Mouse (Mus musculus) neural tube, embryonic 11.5 days (tissue): ENCODE measurements around the gene Mefv. TPM values are rescaled to one million over a fixed set of nuclear protein-coding genes. Genes with fewer than 3 reads are reported as not detected.
"Not testable (repeated sequence)": the region's sequence is repeated elsewhere in the genome, so short reads cannot be mapped to it uniquely, and the experiment has no call there.

Source experiments
- ATAC-seq: fragments of 200-750 bp; cut with Nextera tagmentation; 2 replicates; pipeline ENCODE4 v1.8.0; 2017; ENCODE audit warnings: moderate number of reproducible peaks, mild to moderate bottlenecking, moderate TSS enrichment, moderate library complexity; ENCODE audit not compliant: insufficient read depth, low FRiP score, low TSS enrichment
- DNase-seq: peaks from one replicate; pipeline ENCODE4 v3.0.0-alpha.2; 2015; ENCODE audit warnings: low spot score
- H3K27ac ChIP-seq: fragments of 300-500 bp; sonication (generic); 2 replicates; pipeline ENCODE4 v1.5.1; 2014; ENCODE audit warnings: low read depth, mild to moderate bottlenecking, low read length
- H3K27me3 ChIP-seq: fragments of 300-500 bp; sonication (generic); 2 replicates; pipeline ENCODE4 v1.6.1; 2014; ENCODE audit warnings: mild to moderate bottlenecking, low read length, mixed read lengths; ENCODE audit not compliant: control insufficient read depth, insufficient read depth
- H3K36me3 ChIP-seq: fragments of 300-500 bp; sonication (generic); 2 replicates; pipeline ENCODE4 v1.6.1; 2014; ENCODE audit warnings: mild to moderate bottlenecking, low read length, moderate library complexity, mixed read lengths; ENCODE audit not compliant: control insufficient read depth, insufficient read depth
- H3K4me1 ChIP-seq: fragments of 300-500 bp; sonication (generic); 2 replicates; pipeline ENCODE4 v1.6.1; 2014; ENCODE audit warnings: low read length, mixed read lengths; ENCODE audit not compliant: control insufficient read depth, insufficient read depth
- H3K4me2 ChIP-seq: fragments of 300-500 bp; sonication (generic); 2 replicates; pipeline ENCODE4 v1.6.1; 2014; ENCODE audit warnings: low read depth, mild to moderate bottlenecking, moderate library complexity
- H3K4me3 ChIP-seq: fragments of 300-500 bp; sonication (generic); 2 replicates; pipeline ENCODE4 v1.5.1; 2014; ENCODE audit warnings: low read depth, low read length
- H3K9ac ChIP-seq: fragments of 300-500 bp; sonication (generic); 2 replicates; pipeline ENCODE4 v1.6.1; 2014; ENCODE audit warnings: mild to moderate bottlenecking, low read length
- H3K9me3 ChIP-seq: fragments of 300-500 bp; sonication (generic); 2 replicates; pipeline ENCODE4 v1.6.1; 2016; ENCODE audit warnings: low read length; ENCODE audit not compliant: control insufficient read depth
- WGBS: fragments of 180-500 bp; shearing (Covaris S2); extraction: QIAGEN DNeasy Blood & Tissue Kit; methylation state at CpG from one replicate; pipeline ENCODE4 v1.1.7; 2014; 5-methylcytosine and 5-hydroxymethylcytosine counted together
- polyA plus RNA-seq: library from polyadenylated mRNA; unstranded; fragments of >200 nt; fragmentation: Nextera tagmentation; extraction: Ambion mirVana; gene quantifications from 2 replicates; pipeline ENCODE4 v1.2.1, GENCODE M21; 2014

The Mefv gene
- polyA plus RNA-seq, 1 experiment from 2014 or later, result 0.07 TPM

- ATAC-seq, result no peak
- Histone ChIP-seq H3K4me2 (no peak overlapping the region), H3K9me3 (no peaks in the 10 kb centered on the region), H3K4me3 (no peak overlapping the region), H3K4me1 (no peaks in the 10 kb centered on the region), H3K9ac (no peak overlapping the region), H3K27ac (no peak overlapping the region), H3K36me3 (no peaks in the 10 kb centered on the region), H3K27me3 (no peaks in the 10 kb centered on the region)
- no peak for DNase-seq
- WGBS, result 79% methylated on average over 6 of the region's 6 CpGs
These were observed 10.3 kb upstream of the Mefv start for GRCm38 (mm10) chr16:3727980-3728720.

DNA sequence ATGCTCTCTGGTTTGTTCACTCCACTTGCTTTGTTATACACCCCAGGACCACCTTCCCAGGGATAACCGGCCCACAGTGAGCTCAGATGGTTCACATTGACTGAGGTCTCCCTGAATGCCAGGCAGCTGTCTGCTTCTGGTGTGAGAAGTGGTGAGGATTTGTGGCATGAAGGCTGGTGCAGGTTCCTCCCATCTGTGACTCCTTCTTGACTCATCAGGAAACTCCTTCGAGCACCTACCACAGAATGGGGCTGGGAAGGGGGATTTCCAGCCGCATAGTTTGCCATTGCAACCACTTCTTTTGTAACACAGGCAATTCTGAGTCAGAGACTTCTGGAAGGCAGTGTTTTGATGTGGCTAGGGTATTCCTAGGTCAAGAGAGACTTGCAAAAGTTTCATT lies 5.3 kb upstream of the Mefv start:
- no peaks in the 10 kb centered on the region for H3K27me3 ChIP-seq
- no peaks in the 10 kb centered on the region for H3K36me3 ChIP-seq
- WGBS, result 73% methylated on average over 3 of the region's 3 CpGs
- no peaks in the 10 kb centered on the region for H3K9me3 ChIP-seq
- H3K4me1 ChIP-seq, result no peaks in the 10 kb centered on the region
- ATAC-seq, result no peak
- no peak overlapping the region for H3K4me3 ChIP-seq
- no peak overlapping the region for H3K4me2 ChIP-seq
- no peak overlapping the region for H3K27ac ChIP-seq
- no peak for DNase-seq
- H3K9ac ChIP-seq, result no peak overlapping the region

GRCm38 (mm10) chr16:3714731-3715130 lies 3.2 kb downstream of the Mefv start:
- no peaks in the 10 kb centered on the region for H3K4me1 ChIP-seq
- H3K36me3 ChIP-seq, result no peaks in the 10 kb centered on the region
- H3K4me2 ChIP-seq, result no peak overlapping the region
- no peak for DNase-seq
- 96% methylated on average over 2 of the region's 2 CpGs for WGBS
- H3K4me3 ChIP-seq, result no peak overlapping the region
- ATAC-seq, result no peak
- H3K27me3 ChIP-seq, result no peaks in the 10 kb centered on the region
- H3K9me3 ChIP-seq, result no peaks in the 10 kb centered on the region
- H3K27ac ChIP-seq, result no peak overlapping the region
- H3K9ac ChIP-seq, result no peak overlapping the region

DNA sequence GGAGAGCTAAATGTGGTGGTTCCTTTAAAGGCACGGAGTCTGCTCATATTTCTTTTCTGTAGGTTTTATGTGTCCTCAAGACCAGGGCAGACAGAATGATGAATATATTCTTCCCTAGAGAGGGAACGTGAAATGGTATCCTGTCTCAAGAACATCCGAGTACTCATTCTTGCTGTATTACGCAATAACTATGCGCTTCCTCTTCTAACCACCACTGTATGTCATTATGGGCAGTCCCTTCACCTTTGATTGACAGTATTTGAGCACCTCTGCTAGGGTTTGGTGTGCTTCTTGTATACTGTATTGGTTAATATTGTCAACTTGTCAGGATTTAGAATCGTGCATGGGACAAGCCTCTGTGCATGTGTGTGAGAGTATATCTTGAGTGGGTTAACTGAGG lies 11.2 kb downstream of the Mefv start:
- no peak for DNase-seq
- no peaks in the 10 kb centered on the region for H3K36me3 ChIP-seq
- 88% methylated on average over 6 of the region's 6 CpGs for WGBS
- no peak overlapping the region for H3K9ac ChIP-seq
- no peaks in the 10 kb centered on the region for H3K4me1 ChIP-seq
- no peaks in the 10 kb centered on the region for H3K27me3 ChIP-seq
- no peak overlapping the region for H3K4me2 ChIP-seq
- no peaks in the 10 kb centered on the region for H3K9me3 ChIP-seq
- no peak overlapping the region for H3K27ac ChIP-seq
- no peak overlapping the region for H3K4me3 ChIP-seq
- ATAC-seq, result no peak

DNA sequence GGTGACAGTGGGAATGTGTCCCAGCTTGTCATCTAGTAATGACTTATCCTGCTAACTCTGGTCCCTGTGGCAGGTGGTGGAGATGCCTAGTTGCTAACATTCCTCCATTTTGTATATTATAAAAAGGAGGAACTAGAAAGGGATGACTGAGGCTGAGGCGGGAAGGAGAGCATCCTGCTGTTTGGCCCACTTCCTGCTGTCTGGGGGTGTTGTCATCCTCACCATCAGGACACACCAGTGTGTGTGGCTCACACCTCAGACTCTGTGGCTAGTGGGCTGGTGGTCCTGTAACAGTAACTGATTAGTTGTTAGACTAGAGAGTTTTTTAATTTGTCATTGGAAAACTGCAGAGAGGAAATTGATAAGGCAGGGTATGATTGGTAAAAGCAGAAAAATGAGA lies 17.0 kb downstream of the Mefv start:
- no peak for ATAC-seq
- no peaks in the 10 kb centered on the region for H3K36me3 ChIP-seq
- no peaks in the 10 kb centered on the region for H3K4me1 ChIP-seq
- H3K27ac ChIP-seq, result no peak overlapping the region
- no peaks in the 10 kb centered on the region for H3K27me3 ChIP-seq
- 78% methylated on average over 1 of the region's 1 CpGs for WGBS
- no peaks in the 10 kb centered on the region for H3K9me3 ChIP-seq
- no peak overlapping the region for H3K9ac ChIP-seq
- DNase-seq, result no peak
- H3K4me2 ChIP-seq, result no peak overlapping the region
- no peak overlapping the region for H3K4me3 ChIP-seq

DNA sequence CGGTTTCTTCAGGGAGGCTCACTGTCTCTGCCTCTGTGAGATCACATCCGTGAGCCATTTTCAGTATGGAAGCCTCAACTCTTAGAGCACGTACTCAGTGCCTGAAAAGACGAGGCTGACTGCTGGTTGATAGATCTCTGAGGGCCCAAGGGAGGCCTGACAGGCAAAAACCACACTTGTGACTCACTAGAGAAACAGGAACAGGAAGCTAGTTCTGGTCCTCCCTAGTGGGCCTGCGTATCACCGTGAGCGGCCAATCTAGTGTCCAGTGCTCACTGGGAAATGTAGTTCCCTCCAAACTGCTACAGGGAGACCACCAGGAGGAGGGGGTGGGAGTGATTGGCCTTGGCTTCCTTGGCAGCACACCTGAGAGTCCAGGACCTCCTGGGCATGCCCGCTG lies 18.6 kb downstream of the Mefv start:
- no peaks in the 10 kb centered on the region for H3K9me3 ChIP-seq
- H3K27ac ChIP-seq, result no peak overlapping the region
- H3K9ac ChIP-seq, result no peak overlapping the region
- 86% methylated on average over 8 of the region's 8 CpGs for WGBS
- H3K4me3 ChIP-seq, result no peak overlapping the region
- H3K4me2 ChIP-seq, result no peak overlapping the region
- H3K27me3 ChIP-seq, result no peaks in the 10 kb centered on the region
- no peak for ATAC-seq
- no peak for DNase-seq
- no peaks in the 10 kb centered on the region for H3K4me1 ChIP-seq
- H3K36me3 ChIP-seq, result no peaks in the 10 kb centered on the region

DNA sequence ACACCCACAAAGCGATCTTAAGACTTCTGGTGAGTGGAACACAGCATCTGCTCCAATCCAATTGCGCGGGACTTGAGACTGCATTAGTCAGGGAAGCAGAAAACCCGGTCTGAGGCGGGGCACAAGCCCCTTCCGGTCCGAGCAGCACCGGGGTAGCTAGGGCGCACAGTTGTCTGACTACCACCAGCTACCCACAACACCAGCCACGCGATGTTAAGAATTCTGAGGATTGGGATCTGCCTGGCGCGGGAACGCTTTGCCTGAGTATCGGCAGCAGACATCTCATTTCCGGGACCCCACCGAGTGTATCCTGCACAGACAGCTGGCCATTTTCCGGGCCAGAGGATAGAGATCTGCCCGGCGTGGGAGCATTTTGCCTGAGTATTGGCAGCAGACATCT lies 28.3 kb downstream of the Mefv start:
- not testable (repeated sequence) for H3K4me1 ChIP-seq, H3K27ac ChIP-seq, ATAC-seq, H3K9me3 ChIP-seq, H3K27me3 ChIP-seq, H3K36me3 ChIP-seq, H3K9ac ChIP-seq, H3K4me3 ChIP-seq, H3K4me2 ChIP-seq, DNase-seq
- WGBS, result 52% methylated on average over 20 of the region's 20 CpGs

Other genes starting within 250 kb of the Mefv start
- not detected in 2 replicates for gene Olfr161, start 127.1 kb downstream of the Mefv start, polyA plus RNA-seq
- gene Zfp263, start 26.0 kb upstream of the Mefv start, polyA plus RNA-seq, result 26.7 and 27.7 TPM in 2 replicates
- not detected in 2 replicates for gene Olfr15, start 112.8 kb upstream of the Mefv start, polyA plus RNA-seq
- 1.1 and 1.3 TPM in 2 replicates for gene Zfp174, start 129.2 kb upstream of the Mefv start, polyA plus RNA-seq
- gene Naa60, start 154.3 kb upstream of the Mefv start, polyA plus RNA-seq, result 66.2 and 66.5 TPM in 2 replicates
- 9.5 and 9.6 TPM in 2 replicates for gene Zfp597, start 166.5 kb upstream of the Mefv start, polyA plus RNA-seq
- gene Gm20695, start 166.6 kb upstream of the Mefv start, polyA plus RNA-seq, result 1.5 TPM in 1 of 2 replicates, not detected in the other
- gene 1700037C18Rik, start 190.6 kb upstream of the Mefv start, polyA plus RNA-seq, result 3.5 and 5.5 TPM in 2 replicates
- gene Cluap1, start 190.7 kb upstream of the Mefv start, polyA plus RNA-seq, result 23.3 and 25.2 TPM in 2 replicates